In genomic region chr6:129041470-129041869, GRCm38 (mm10) we compare ENCODE assay signal across 21 mouse cellular contexts. TPM values are rescaled to one million over a fixed set of nuclear protein-coding genes. Genes with fewer than 3 reads are reported as not detected.
"Had no signal": no experiment of that assay in that cellular context is flagged by ENCODE, and none has a peak within 500 bp of the region (broad histone marks: within the 10 kb centered on the region; RNA-seq: fewer than 3 reads in every experiment).

No protein-coding gene starts in this region.

- H3K4me2 ChIP-seq: lung, embryonic 14.5 days; midbrain, embryonic 13.5 days; neural tube, embryonic 13.5 days; neural tube, embryonic 15.5 days had no signal

- H3K4me1 ChIP-seq: midbrain, embryonic 10.5 days; midbrain, embryonic 13.5 days; neural tube, embryonic 13.5 days; neural tube, embryonic 15.5 days had no signal

- H3K36me3 ChIP-seq: midbrain, embryonic 10.5 days; midbrain, embryonic 13.5 days; neural tube, embryonic 13.5 days; neural tube, embryonic 15.5 days had no signal

- H3K27ac ChIP-seq: midbrain, embryonic 10.5 days; midbrain, embryonic 13.5 days; neural tube, embryonic 13.5 days; neural tube, embryonic 15.5 days had no signal

- H3K4me3 ChIP-seq: midbrain, embryonic 10.5 days; midbrain, embryonic 13.5 days; myocyte; neural tube, embryonic 13.5 days; neural tube, embryonic 15.5 days had no signal

- ATAC-seq: midbrain, embryonic 13.5 days; midbrain, embryonic 16.5 days had no signal

- H3K9ac ChIP-seq: lung, embryonic 14.5 days; midbrain, embryonic 13.5 days; neural tube, embryonic 13.5 days; neural tube, embryonic 15.5 days had no signal

- DNase-seq: lung, adult 18-20 months; lung, embryonic 14.5 days; lung, postnatal 10 days; lung, postnatal 4 days; retina, postnatal 1 day; right cerebral cortex, adult 18-20 months; right cerebral cortex, postnatal 25 days; right cerebral cortex, postnatal 4 days; spleen, adult 18-20 months; thymus, adult 18-20 months; thymus, postnatal 14 days; thymus, postnatal 36 days had no signal

- H3K9me3 ChIP-seq: midbrain, embryonic 10.5 days; midbrain, embryonic 13.5 days; neural tube, embryonic 13.5 days; neural tube, embryonic 15.5 days had no signal

- H3K27me3 ChIP-seq: midbrain, embryonic 13.5 days; neural tube, embryonic 13.5 days; neural tube, embryonic 15.5 days had no signal

RNA-seq across cellular contexts. Expression of gene Klrb1f, which starts 4.2 kb away (rescaled TPM):
- polyA plus RNA-seq: myocyte had no signal

RNA-seq across cellular contexts. Expression of gene Clec2e, which starts 59.2 kb away (rescaled TPM):
- polyA plus RNA-seq: lung, embryonic 14.5 days; lung, embryonic 16.5 days; midbrain, embryonic 10.5 days; midbrain, embryonic 13.5 days; midbrain, embryonic 16.5 days; myocyte; neural tube, embryonic 11.5 days; neural tube, embryonic 13.5 days; neural tube, embryonic 15.5 days; stomach, embryonic 14.5 days had no signal
